Comparison of ENCODE assay signal across 8 mouse cellular contexts in genomic region chr1:185203196-185203908, GRCm38 (mm10). TPM values are rescaled to one million over a fixed set of nuclear protein-coding genes. Genes with fewer than 3 reads are reported as not detected.
DNase-seq lines count a peak whose midpoint lies in the region; ATAC-seq and TF ChIP-seq lines count a peak whose summit lies in the region.

No protein-coding gene starts in this region.

- H3K36me3 ChIP-seq in thymus, adult 2 months (ENCODE audit: control insufficient read depth, insufficient read depth, low read length), result no peaks in the 10 kb centered on the region
- H3K36me3 ChIP-seq in heart, embryonic 10.5 days, result peaks cover 4% of the 10 kb centered on the region; the same call in 1 of the 2 replicates
- H3K36me3 ChIP-seq in kidney, embryonic 15.5 days, result peaks cover 9% of the 10 kb centered on the region
- H3K36me3 ChIP-seq in stomach, embryonic 15.5 days, result no peaks in the 10 kb centered on the region

- no peaks in the 10 kb centered on the region for H3K27me3 ChIP-seq in thymus, adult 2 months (ENCODE audit: control insufficient read depth, insufficient read depth, low read length)
- no peaks in the 10 kb centered on the region; the same call in 1 of the 2 replicates for H3K27me3 ChIP-seq in heart, embryonic 10.5 days (ENCODE audit: insufficient read depth, poor library complexity, severe bottlenecking)
- no peaks in the 10 kb centered on the region for H3K27me3 ChIP-seq in kidney, embryonic 15.5 days
- H3K27me3 ChIP-seq in stomach, embryonic 15.5 days (replicated peaks), result no peaks in the 10 kb centered on the region

- H3K4me2 ChIP-seq in kidney, embryonic 15.5 days, result peak overlapping the region; percentile 91
- peak overlapping the region; percentile 89 for H3K4me2 ChIP-seq in stomach, embryonic 15.5 days

- H3K4me1 ChIP-seq in thymus, adult 2 months (replicated peaks; ENCODE audit: control insufficient read depth, insufficient read depth, low read length), result peaks cover 22% of the 10 kb centered on the region
- H3K4me1 ChIP-seq in heart, embryonic 10.5 days, result peaks cover 14% of the 10 kb centered on the region
- peaks cover 24% of the 10 kb centered on the region for H3K4me1 ChIP-seq in kidney, embryonic 15.5 days
- H3K4me1 ChIP-seq in stomach, embryonic 15.5 days, result peaks cover 13% of the 10 kb centered on the region

- H3K9ac ChIP-seq in kidney, embryonic 15.5 days, result peak overlapping the region; percentile 52
- H3K9ac ChIP-seq in stomach, embryonic 15.5 days, result peak overlapping the region; percentile 29; the same call in 1 of the 2 replicates

- WGBS in thymus, adult 2 months, result 13% methylated on average over 23 of the region's 23 CpGs
- 6% methylated on average over 23 of the region's 23 CpGs for WGBS in heart, embryonic 10.5 days
- 4% methylated on average over 23 of the region's 23 CpGs for WGBS in kidney, embryonic 15.5 days
- WGBS in stomach, embryonic 15.5 days, result 4% methylated on average over 23 of the region's 23 CpGs

- TF ChIP-seq CTCF in thymus, adult 2 months (IDR thresholded peaks at IDR 0.05; ENCODE audit: borderline replicate concordance, control insufficient read depth, extremely low read depth, insufficient read depth, low read length, poor library complexity), result no peak

- no peaks in the 10 kb centered on the region for H3K9me3 ChIP-seq in heart, embryonic 10.5 days
- H3K9me3 ChIP-seq in kidney, embryonic 15.5 days (replicated peaks), result no peaks in the 10 kb centered on the region
- H3K9me3 ChIP-seq in stomach, embryonic 15.5 days, result no peaks in the 10 kb centered on the region

- ATAC-seq in kidney, embryonic 15.5 days (replicated peaks; ENCODE audit: low FRiP score), result peak; percentile 0; the same call in 1 of the 2 replicates
- no peak for ATAC-seq in stomach, embryonic 15.5 days (ENCODE audit: insufficient read depth, low FRiP score, low read depth)

- TF ChIP-seq POLR2A in thymus, adult 2 months (IDR thresholded peaks at IDR 0.05; ENCODE audit: control insufficient read depth, extremely low read depth, insufficient read depth, low read length, poor library complexity), result no peak

- DNase-seq in thymus, adult 2 months, result no peak
- no peak for DNase-seq in thymus, postnatal 10 days (ENCODE audit: low spot score in 2 of 2)
- DNase-seq in cerebellum, postnatal 36 days, result peak; percentile 16 to 43
- DNase-seq in heart, embryonic 10.5 days (ENCODE audit: low spot score), result no peak
- DNase-seq in lung, postnatal 36 days, result peak; percentile 68
- no peak for DNase-seq in spleen, postnatal 36 days (ENCODE audit: low spot score in 2 of 2)

- H3K4me3 ChIP-seq in thymus, adult 2 months (ENCODE audit: control insufficient read depth, insufficient read depth, low read length), result peak overlapping the region; percentile 62
- peak overlapping the region; percentile 90 for H3K4me3 ChIP-seq in heart, embryonic 10.5 days
- peak overlapping the region; percentile 99 for H3K4me3 ChIP-seq in kidney, embryonic 15.5 days (replicated peaks)
- H3K4me3 ChIP-seq in stomach, embryonic 15.5 days (replicated peaks), result peak overlapping the region; percentile 97

- H3K27ac ChIP-seq in thymus, adult 2 months (ENCODE audit: control insufficient read depth, insufficient read depth, low read length), result no peak overlapping the region
- peak overlapping the region; percentile 91 for H3K27ac ChIP-seq in heart, embryonic 10.5 days
- H3K27ac ChIP-seq in kidney, embryonic 15.5 days, result peak overlapping the region; percentile 84
- H3K27ac ChIP-seq in stomach, embryonic 15.5 days, result peak overlapping the region; percentile 79

RNA-seq across cellular contexts. Expression of gene Rab3gap2, which starts 0.6 kb away (rescaled TPM):
- polyA plus RNA-seq in thymus, adult 2 months (2012; rRNA removed), result 26.2 and 27.5 TPM in 2 replicates
- polyA plus RNA-seq in heart, embryonic 10.5 days (2016; fragmentation: Nextera tagmentation; extraction: Ambion mirVana), result 18.4 and 19.2 TPM in 2 replicates
- 20.2 and 20.9 TPM in 2 replicates for polyA plus RNA-seq in kidney, embryonic 15.5 days (2015; fragmentation: Nextera tagmentation; extraction: Ambion mirVana)
- polyA plus RNA-seq in stomach, embryonic 15.5 days (2015; fragmentation: Nextera tagmentation; extraction: Ambion mirVana), result 20.1 and 21.9 TPM in 2 replicates

Comparison
In these comparisons a context has a peak if more than half of its experiments do, and no peak if none do; other contexts are left out.
1. DNase-seq: peak in cerebellum, postnatal 36 days (2 of 2) and lung, postnatal 36 days (single experiment); none in thymus, adult 2 months (single experiment), thymus, postnatal 10 days (0 of 2), heart, embryonic 10.5 days (single experiment) and spleen, postnatal 36 days (0 of 2).
2. Peak in every context shown above with its lines, with median percentiles within 50 percentile points of each other: H3K4me3 ChIP-seq.